ENCODE assay signal across 9 mouse cellular contexts in the genomic region with DNA sequence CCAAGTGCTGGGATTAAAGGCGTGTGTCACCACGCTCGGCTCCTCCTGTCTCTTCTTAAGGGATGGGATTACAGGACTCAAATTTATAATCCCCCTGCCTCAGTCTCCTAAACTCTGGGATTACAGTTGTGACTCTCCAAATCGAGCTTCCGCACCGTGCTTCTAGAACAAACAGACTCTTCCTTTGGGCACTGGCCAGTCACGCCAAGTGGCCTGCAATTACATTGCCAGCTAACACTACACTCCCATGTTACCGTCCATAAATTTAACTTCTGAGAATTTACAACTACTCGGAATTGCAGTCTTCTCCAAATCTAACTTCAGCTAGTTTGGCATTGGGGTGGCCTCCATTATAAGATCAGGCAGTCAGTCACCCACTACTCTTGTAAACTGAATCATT. TPM values are rescaled to one million over a fixed set of nuclear protein-coding genes. Genes with fewer than 3 reads are reported as not detected.
DNase-seq lines count a peak whose midpoint lies in the region; ATAC-seq and TF ChIP-seq lines count a peak whose summit lies in the region.
"Had no signal": no experiment of that assay in that cellular context is flagged by ENCODE, and none has a peak within 500 bp of the region (broad histone marks: within the 10 kb centered on the region; RNA-seq: fewer than 3 reads in every experiment).

No protein-coding gene starts in this region.

- TF ChIP-seq CTCF in MEL (IDR thresholded peaks at IDR 0.05 in 2 of 3, conservative IDR thresholded peaks at IDR 0.05 in 1 of 3; ENCODE audit: control insufficient read depth in 1 of 3, insufficient read depth in 1 of 3, low read depth in 2 of 3, low read length in 3 of 3, poor library complexity in 1 of 3, severe bottlenecking in 1 of 3), result no peak

- DNase-seq in heart, postnatal 4 days, result no peak
- no peak for DNase-seq in MEL (ENCODE audit: low read depth, low spot score)
- DNase-seq in midbrain, embryonic 10.5 days (ENCODE audit: low spot score), result no peak
- DNase-seq in MN1 (ENCODE audit: low spot score), result no peak
- DNase-seq in kidney, postnatal 36 days, result no peak
- DNase-seq in adrenal gland, adult (ENCODE audit: inconsistent age in 2 of 2, low spot score in 1 of 2), result no peak

- peak overlapping the region; percentile 94 for H3K9ac ChIP-seq in heart, embryonic 13.5 days
- peak overlapping the region; percentile 19 for H3K9ac ChIP-seq in MEL (ENCODE audit: control insufficient read depth, low read depth, low read length, poor library complexity, severe bottlenecking)
- H3K9ac ChIP-seq in hindbrain, embryonic 13.5 days, result no peak overlapping the region

- no peak for TF ChIP-seq RAD21 in MEL (IDR thresholded peaks at IDR 0.05; ENCODE audit: low read depth, low read length)

- peak overlapping the region; percentile 98 for H3K4me2 ChIP-seq in heart, embryonic 13.5 days
- peak overlapping the region; percentile 81 for H3K4me2 ChIP-seq in hindbrain, embryonic 13.5 days

- peaks cover 35% of the 10 kb centered on the region for H3K79me2 ChIP-seq in MEL (ENCODE audit: control insufficient read depth, insufficient read depth, low read length, poor library complexity)

- 80% methylated on average over 9 of the region's 9 CpGs for WGBS in heart, embryonic 13.5 days
- 84% methylated on average over 9 of the region's 9 CpGs for WGBS in hindbrain, embryonic 13.5 days
- WGBS in midbrain, embryonic 10.5 days, result 83% methylated on average over 9 of the region's 9 CpGs

- H3K36me3 ChIP-seq in heart, embryonic 13.5 days, result peaks cover 11% of the 10 kb centered on the region
- peaks cover 0 to 38% of the 10 kb centered on the region in 2 experiments; a peak in 2 of 4 replicates for H3K36me3 ChIP-seq in MEL (ENCODE audit: control insufficient read depth in 1 of 2, insufficient read depth in 2 of 2, low read length in 2 of 2)
- H3K36me3 ChIP-seq in hindbrain, embryonic 13.5 days, result peaks cover 4% of the 10 kb centered on the region; the same call in 1 of the 2 replicates
- peaks cover 20% of the 10 kb centered on the region for H3K36me3 ChIP-seq in midbrain, embryonic 10.5 days

- H3K27me3 ChIP-seq in heart, embryonic 13.5 days (replicated peaks), result no peaks in the 10 kb centered on the region
- no peaks in the 10 kb centered on the region for H3K27me3 ChIP-seq in MEL (ENCODE audit: control insufficient read depth in 1 of 2, insufficient read depth in 2 of 2, low read length in 2 of 2)
- 0 out of 2 replicates have a peak, but pooled peaks cover 6% of the 10 kb centered on the region for H3K27me3 ChIP-seq in hindbrain, embryonic 13.5 days
- no peaks in the 10 kb centered on the region for H3K27me3 ChIP-seq in midbrain, embryonic 10.5 days (ENCODE audit: low read depth, poor library complexity, severe bottlenecking)

- peak overlapping the region; percentile 80 for H3K4me3 ChIP-seq in heart, embryonic 13.5 days
- H3K4me3 ChIP-seq in MEL (ENCODE audit: control insufficient read depth in 1 of 2, insufficient read depth in 1 of 2, low read depth in 2 of 2, low read length in 2 of 2), result no peak overlapping the region
- peak overlapping the region; percentile 67 for H3K4me3 ChIP-seq in hindbrain, embryonic 13.5 days
- H3K4me3 ChIP-seq in midbrain, embryonic 10.5 days, result peak overlapping the region; percentile 88

- TF ChIP-seq POLR2A in MEL (IDR thresholded peaks at IDR 0.05; ENCODE audit: control insufficient read depth in 1 of 2, insufficient read depth in 1 of 2, low read depth in 1 of 2, low read length in 2 of 2, poor library complexity in 1 of 2), result no peak

- no peak for TF ChIP-seq EP300 in MEL (IDR thresholded peaks at IDR 0.05; ENCODE audit: low read depth in 1 of 2, low read length in 2 of 2)

- H3K4me1 ChIP-seq in heart, embryonic 13.5 days, result peaks cover 42% of the 10 kb centered on the region
- peaks cover 20 to 41% of the 10 kb centered on the region in 2 experiments for H3K4me1 ChIP-seq in MEL (ENCODE audit: control insufficient read depth in 1 of 2, insufficient read depth in 2 of 2, low read length in 2 of 2)
- peaks cover 23% of the 10 kb centered on the region for H3K4me1 ChIP-seq in hindbrain, embryonic 13.5 days (replicated peaks)
- peaks cover 25% of the 10 kb centered on the region for H3K4me1 ChIP-seq in midbrain, embryonic 10.5 days

- H3K9me3 ChIP-seq in heart, embryonic 13.5 days, result no peaks in the 10 kb centered on the region
- H3K9me3 ChIP-seq in MEL (replicated peaks; ENCODE audit: insufficient read depth, low read length), result no peaks in the 10 kb centered on the region
- no peaks in the 10 kb centered on the region for H3K9me3 ChIP-seq in hindbrain, embryonic 13.5 days
- H3K9me3 ChIP-seq in midbrain, embryonic 10.5 days (replicated peaks), result no peaks in the 10 kb centered on the region

- peak overlapping the region; percentile 100 for H3K27ac ChIP-seq in heart, embryonic 13.5 days (replicated peaks)
- H3K27ac ChIP-seq in MEL (ENCODE audit: control insufficient read depth, low read depth, low read length), result peak overlapping the region; percentile 61
- H3K27ac ChIP-seq in hindbrain, embryonic 13.5 days, result peak overlapping the region; percentile 99; the same call in 1 of the 2 replicates
- peak overlapping the region; percentile 99 for H3K27ac ChIP-seq in midbrain, embryonic 10.5 days (replicated peaks)

- no peak for ATAC-seq in heart, embryonic 13.5 days (ENCODE audit: extremely low read depth, insufficient number of reproducible peaks, low FRiP score, low TSS enrichment)
- no peak for ATAC-seq in hindbrain, embryonic 13.5 days (ENCODE audit: low FRiP score)

TF ChIP-seq in MEL, 35 proteins besides CTCF, POLR2A, EP300 and RAD21:
- TF ChIP-seq POLR2AphosphoS2 (IDR thresholded peaks at IDR 0.05; ENCODE audit: low read length), result no peak
- TF ChIP-seq CHD2 (IDR thresholded peaks at IDR 0.05; ENCODE audit: low read length), result no peak
- TF ChIP-seq JUND (IDR thresholded peaks at IDR 0.05; ENCODE audit: low read depth, low read length), result no peak
- TF ChIP-seq NELFE (IDR thresholded peaks at IDR 0.05; ENCODE audit: low read depth, low read length), result no peak

RNA-seq across cellular contexts. Expression of gene Tab1, which starts 0.5 kb away (rescaled TPM):
- 29.4 and 31.1 TPM in 2 replicates for polyA plus RNA-seq in heart, embryonic 13.5 days (2015; fragmentation: Nextera tagmentation; extraction: Ambion mirVana)
- 10 to 100 TPM; 36.5 to 37.0 TPM for total RNA-seq in heart, postnatal 4 days (2021)
- total RNA-seq in MEL (2012; rRNA removed), result 18.2 and 23.3 TPM in 2 replicates
- polyA plus RNA-seq in MEL (2012; ENCODE audit: insufficient read depth in 1 of 2, insufficient read length in 2 of 2, low read depth in 1 of 2, low replicate concordance in 2 of 2, missing spikeins in 1 of 2), result 10 to 100 TPM in 1 of 2 experiments, not detected in 1; 31.1 TPM
- 38.3 and 41.2 TPM in 2 replicates for polyA plus RNA-seq in hindbrain, embryonic 13.5 days (2015; fragmentation: Nextera tagmentation; extraction: Ambion mirVana)
- 40.0 and 48.9 TPM in 2 replicates for polyA plus RNA-seq in midbrain, embryonic 10.5 days (2016; fragmentation: Nextera tagmentation; extraction: Ambion mirVana)

RNA-seq across cellular contexts. Expression of gene Rpl3, which starts 40.8 kb away (rescaled TPM):
- 603 and 677 TPM in 2 replicates for polyA plus RNA-seq in heart, embryonic 13.5 days (2015; fragmentation: Nextera tagmentation; extraction: Ambion mirVana)
- total RNA-seq in heart, postnatal 4 days (2021), result 100 to 1,000 TPM; 591 to 607 TPM
- total RNA-seq in MEL (2012; rRNA removed), result 1,686 and 1,722 TPM in 2 replicates
- polyA plus RNA-seq in MEL (2012; ENCODE audit: insufficient read depth in 1 of 2, insufficient read length in 2 of 2, low read depth in 1 of 2, low replicate concordance in 2 of 2, missing spikeins in 1 of 2), result 1,000 to 10,000 TPM in 1 of 2 experiments, 100 to 1,000 TPM in 1; 543 to 1,096 TPM
- 613 and 622 TPM in 2 replicates for polyA plus RNA-seq in hindbrain, embryonic 13.5 days (2015; fragmentation: Nextera tagmentation; extraction: Ambion mirVana)
- 866 and 996 TPM in 2 replicates for polyA plus RNA-seq in midbrain, embryonic 10.5 days (2016; fragmentation: Nextera tagmentation; extraction: Ambion mirVana)

RNA-seq across cellular contexts. Expression of gene Mgat3, which starts 41.1 kb away (rescaled TPM):
- polyA plus RNA-seq in heart, embryonic 13.5 days (2015; fragmentation: Nextera tagmentation; extraction: Ambion mirVana), result 1.2 and 1.3 TPM in 2 replicates
- 1 to 10 TPM; 2.5 TPM for total RNA-seq in heart, postnatal 4 days (2021)
- total RNA-seq in MEL (2012; rRNA removed), result not detected in 2 replicates
- polyA plus RNA-seq in MEL (2012; ENCODE audit: insufficient read depth in 1 of 2, insufficient read length in 2 of 2, low read depth in 1 of 2, low replicate concordance in 2 of 2, missing spikeins in 1 of 2), result not detected
- polyA plus RNA-seq in hindbrain, embryonic 13.5 days (2015; fragmentation: Nextera tagmentation; extraction: Ambion mirVana), result 12.2 and 13.0 TPM in 2 replicates
- polyA plus RNA-seq in midbrain, embryonic 10.5 days (2016; fragmentation: Nextera tagmentation; extraction: Ambion mirVana), result 5.9 and 7.8 TPM in 2 replicates
- total RNA-seq: common myeloid progenitor, adult 5-6 weeks had no signal

RNA-seq across cellular contexts. Expression of gene Syngr1, which starts 41.3 kb away (rescaled TPM):
- polyA plus RNA-seq in heart, embryonic 13.5 days (2015; fragmentation: Nextera tagmentation; extraction: Ambion mirVana), result 27.3 and 30.7 TPM in 2 replicates
- total RNA-seq in heart, postnatal 4 days (2021), result 10 to 100 TPM; 73.4 to 86.0 TPM
- total RNA-seq in MEL (2012; rRNA removed), result 93.7 and 105 TPM in 2 replicates
- 100 to 1,000 TPM in 1 of 2 experiments, not detected in 1; 115 TPM for polyA plus RNA-seq in MEL (2012; ENCODE audit: insufficient read depth in 1 of 2, insufficient read length in 2 of 2, low read depth in 1 of 2, low replicate concordance in 2 of 2, missing spikeins in 1 of 2)
- polyA plus RNA-seq in hindbrain, embryonic 13.5 days (2015; fragmentation: Nextera tagmentation; extraction: Ambion mirVana), result 27.9 and 28.3 TPM in 2 replicates
- polyA plus RNA-seq in midbrain, embryonic 10.5 days (2016; fragmentation: Nextera tagmentation; extraction: Ambion mirVana), result 7.3 and 7.7 TPM in 2 replicates

Comparison
In these comparisons a context has a peak if more than half of its experiments do, and no peak if none do; other contexts are left out.
1. H3K4me3 ChIP-seq: peak in heart, embryonic 13.5 days (single experiment), hindbrain, embryonic 13.5 days (single experiment) and midbrain, embryonic 10.5 days (single experiment); none in MEL (0 of 2).
2. Peak in every context shown above with its lines, with median percentiles within 50 percentile points of each other: H3K27ac ChIP-seq.